Mouse (Mus musculus) layer of hippocampus, postnatal 10 days (tissue): ENCODE measurements around the gene Olfm3. TPM values are rescaled to one million over a fixed set of nuclear protein-coding genes. Genes with fewer than 3 reads are reported as not detected.

Source experiments
- DNase-seq, 2 experiments: peaks; one replicate each; pipeline ENCODE4 v3.0.0; 2021; ENCODE audit warnings: low spot score in 2 of 2
- long read RNA-seq: library from polyadenylated mRNA; stranded (forward); transcript quantifications from one replicate; pipeline ENCODE4 v2.0.0, GENCODE M21; 2023
- total RNA-seq, 2 experiments: library from RNA; stranded (reverse); gene quantifications; 2 replicates each; pipeline ENCODE4 v1.2.3; 2021

Gene Olfm3
- total RNA-seq, result 10 to 100 TPM; 24.0 to 30.8 TPM
- long read RNA-seq, full-length matches to known transcripts, result 5 of 6 reads
- long read RNA-seq, partial matches to known transcripts, result 1 of 6 reads
- long read RNA-seq, other reads (novel, unspliced or antisense), result 0 of 6 reads

DNA sequence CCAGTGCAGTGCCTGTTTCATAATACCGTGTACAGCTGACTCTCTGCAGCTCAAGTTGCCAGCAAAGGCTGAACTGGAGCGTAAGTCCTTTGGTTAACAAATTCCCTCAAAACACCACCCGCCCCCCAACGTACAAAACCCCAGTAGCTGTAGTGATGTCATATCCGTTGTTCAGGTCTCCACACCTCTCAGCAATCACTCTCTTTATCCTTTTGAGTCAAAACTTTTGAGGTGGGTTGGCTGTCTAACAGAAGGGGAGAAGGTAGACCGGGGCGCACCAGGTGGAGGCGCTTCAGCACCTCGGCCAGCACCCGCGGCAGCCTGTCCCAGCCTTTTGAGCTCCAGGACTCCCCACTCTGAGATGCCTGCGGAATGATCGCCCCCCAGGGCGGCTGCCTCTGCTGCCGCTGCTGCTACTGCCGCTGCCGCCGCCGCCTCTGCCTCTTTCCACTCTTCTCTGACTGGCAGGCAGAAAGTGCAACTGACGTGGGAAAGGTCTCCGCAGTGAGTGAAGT is at the start of gene Olfm3:
Gene Olfm3, plus strand, starts transcription at position 155 of the 515 bp plus-strand sequence.
- peak; percentile 33 to 67 for DNase-seq

DNA sequence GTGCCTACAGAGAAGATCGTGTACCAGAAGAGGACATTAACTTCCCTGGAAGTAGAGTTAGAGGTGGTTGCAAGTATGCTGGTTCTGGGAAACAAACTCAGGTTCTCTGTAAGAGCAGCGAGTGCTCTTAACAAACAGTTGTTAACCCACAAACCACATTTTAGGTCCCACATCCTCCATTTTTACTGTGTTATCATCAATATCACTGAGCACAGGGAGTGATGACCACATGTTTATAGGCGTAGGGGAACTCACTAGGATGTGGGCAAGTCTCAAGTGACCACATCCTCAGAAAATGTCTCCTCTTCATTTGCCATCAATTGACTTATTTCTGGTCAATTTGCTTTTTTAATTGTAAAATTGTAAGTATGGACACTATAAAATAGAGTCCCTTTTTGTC is 14.1 kb upstream of the Olfm3 start:
- no peak for DNase-seq

DNA sequence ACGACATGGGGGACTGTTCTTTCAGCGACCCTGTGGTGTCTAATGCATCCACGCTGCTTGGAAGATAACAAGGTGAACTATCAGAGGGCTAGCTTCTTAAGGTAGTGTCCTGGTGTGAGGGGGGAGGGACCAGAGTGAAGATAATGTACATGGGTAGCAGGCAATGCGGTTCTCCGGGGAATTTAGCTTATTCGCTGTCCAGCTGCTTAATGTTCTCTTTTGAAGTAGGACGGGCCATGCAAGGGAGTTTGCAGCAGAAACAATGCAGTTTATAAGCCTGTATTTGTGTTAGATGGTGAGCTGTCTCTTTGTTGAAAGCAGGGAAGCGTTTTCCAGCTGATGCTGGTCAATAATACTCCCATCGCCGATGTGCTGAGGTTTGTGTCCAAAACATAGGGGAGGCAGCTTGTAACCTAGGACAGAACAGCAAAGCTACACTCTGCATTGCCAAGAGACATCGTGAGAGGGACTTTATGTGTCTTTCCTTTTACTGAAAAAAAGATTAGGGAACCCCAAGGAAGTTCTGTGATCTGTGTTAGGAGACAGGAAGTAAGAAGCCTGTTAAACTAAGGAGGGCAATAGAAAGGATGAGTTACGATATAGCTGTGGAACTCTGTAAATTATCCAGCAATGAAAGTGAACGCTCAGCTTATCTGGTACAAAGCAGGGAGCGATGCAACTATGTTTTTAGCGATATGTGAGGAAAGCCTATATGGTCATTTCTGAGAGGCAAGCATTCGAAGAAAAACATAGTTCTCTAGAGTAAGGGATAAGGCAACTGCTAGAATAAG is 950 bp downstream of the Olfm3 start:
- DNase-seq, result peak; percentile 7 to 12

DNA sequence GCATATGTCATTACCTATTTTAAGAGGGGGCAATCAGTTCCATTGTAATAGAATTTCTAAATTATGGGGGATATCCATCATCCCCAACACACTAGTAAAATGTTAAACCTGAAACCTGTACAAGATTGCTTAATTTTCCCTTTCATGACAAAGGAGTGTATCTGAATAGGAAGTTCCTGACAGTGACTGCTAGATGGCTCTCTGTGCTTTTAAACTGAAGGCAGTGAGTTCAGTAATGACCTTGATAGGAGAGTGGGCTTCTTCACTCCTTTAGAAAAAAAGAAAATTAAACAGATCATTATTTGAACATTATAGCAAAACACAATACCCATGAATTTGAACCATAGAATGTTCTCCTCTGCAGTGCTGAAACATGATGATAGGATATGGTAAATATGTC is 3.7 kb downstream of the Olfm3 start:
- DNase-seq, result no peak

DNA sequence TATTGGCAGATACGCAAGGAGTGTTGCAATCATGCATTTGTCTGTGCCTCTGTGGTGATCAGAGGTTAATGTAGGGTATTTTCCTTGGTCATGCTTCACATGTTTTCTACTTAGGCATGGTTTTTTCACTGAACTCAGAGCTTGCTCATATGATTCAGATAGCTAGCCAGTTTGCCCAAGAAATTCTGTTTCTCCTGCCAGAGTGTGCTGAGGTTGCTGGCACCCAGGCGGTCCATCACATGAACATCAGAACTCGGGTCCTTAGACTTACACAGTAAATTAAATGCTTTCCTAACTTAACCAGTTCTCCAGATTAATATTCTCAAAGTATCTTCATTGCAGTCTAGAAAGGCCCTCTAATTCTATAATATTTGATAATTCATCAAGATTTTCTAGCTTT is 5.0 kb downstream of the Olfm3 start:
- DNase-seq, result no peak

DNA sequence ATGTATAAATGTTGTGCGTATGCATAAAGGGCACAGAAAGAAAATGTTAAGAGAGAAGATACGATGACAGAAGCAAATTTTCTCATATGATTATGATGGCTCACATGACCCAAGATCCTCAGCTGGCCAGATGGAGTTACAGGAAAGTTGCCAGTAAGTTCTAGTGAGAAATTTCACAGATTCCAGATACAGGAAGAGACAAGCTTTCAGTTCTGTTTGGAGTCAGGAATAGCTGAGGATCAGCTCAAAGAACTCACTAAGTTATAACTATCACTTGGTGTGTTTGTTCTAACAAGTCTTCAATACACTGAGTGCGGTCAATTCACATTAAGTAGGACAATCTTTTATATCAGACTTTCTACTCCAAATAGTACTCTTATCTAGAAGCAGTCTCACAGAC is 16.2 kb downstream of the Olfm3 start:
- DNase-seq, result no peak

DNA sequence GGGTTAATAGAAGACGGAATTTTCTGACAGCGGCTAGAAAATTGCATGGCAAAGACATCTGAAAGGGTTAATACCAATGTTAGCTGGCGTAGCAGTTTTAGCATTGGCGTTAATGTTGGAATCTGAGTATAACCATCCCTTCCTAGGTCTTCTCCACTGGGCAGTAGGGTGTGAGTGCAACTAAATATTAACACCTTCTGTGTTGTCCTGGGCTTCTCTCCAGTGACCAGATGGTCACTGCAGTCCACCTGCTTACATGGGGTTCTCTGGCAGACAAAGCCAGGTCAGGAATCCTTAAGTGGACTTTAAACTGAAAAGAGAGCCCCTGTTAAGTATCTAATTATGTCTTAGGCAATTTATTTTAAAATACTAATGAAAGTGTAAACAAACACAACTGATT is 25.7 kb downstream of the Olfm3 start:
- no peak for DNase-seq

DNA sequence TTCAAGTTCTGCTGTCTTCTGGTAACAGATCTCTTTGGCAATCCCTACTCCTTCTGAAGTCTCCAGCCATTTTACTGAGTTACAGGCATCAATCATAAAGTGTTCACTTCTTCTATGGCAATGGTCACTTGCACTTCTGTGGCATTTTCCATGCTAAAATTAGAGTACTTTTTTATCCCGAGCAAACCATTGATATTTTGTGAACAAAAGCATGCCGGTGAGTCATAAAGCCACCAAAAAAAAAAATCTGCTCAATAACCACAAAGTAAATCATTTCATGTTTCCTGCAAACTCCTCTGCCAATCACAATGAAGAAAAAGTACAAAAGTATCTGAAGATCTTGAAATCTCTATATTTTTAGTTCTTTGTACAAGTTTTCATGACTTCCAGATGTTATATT is 26.5 kb downstream of the Olfm3 start:
- DNase-seq, result no peak

DNA sequence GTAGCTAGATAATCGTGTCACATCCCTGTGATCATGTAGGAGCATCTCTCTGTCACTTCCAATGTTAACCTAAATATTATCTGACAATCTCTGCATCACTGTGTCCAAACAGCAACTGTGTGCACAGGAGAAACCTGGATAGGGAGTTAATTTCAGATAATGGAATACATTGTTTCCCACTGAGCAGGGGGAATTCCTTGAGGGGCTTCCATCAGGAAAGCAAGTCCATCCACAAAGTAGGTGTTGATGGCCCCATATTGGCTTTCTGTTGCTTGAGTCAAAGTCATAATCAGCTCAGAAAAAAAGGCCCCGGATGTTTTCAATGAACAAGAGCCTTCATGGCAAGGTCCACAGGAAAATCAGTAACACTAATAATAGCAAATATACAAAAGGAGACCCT is 26.9 kb downstream of the Olfm3 start:
- DNase-seq, result no peak

DNA sequence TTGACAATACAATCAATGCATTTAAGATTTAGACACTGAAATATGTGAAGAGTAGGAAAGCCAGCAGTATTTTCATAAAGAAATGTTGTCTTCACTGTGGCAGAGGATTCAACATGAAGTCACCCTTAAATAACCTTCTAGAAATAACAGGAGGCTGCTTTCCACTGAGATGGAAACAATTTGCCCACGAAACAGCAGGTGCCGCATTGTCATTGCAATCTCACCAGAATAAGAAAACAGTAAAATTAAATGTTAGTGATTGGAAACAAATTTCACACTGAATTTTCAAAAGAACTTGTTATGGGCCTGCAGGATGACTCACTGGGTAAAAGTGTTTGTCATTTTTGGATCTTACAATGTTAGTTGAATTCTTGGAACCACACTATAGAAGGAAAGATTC is 29.0 kb downstream of the Olfm3 start:
- no peak for DNase-seq

DNA sequence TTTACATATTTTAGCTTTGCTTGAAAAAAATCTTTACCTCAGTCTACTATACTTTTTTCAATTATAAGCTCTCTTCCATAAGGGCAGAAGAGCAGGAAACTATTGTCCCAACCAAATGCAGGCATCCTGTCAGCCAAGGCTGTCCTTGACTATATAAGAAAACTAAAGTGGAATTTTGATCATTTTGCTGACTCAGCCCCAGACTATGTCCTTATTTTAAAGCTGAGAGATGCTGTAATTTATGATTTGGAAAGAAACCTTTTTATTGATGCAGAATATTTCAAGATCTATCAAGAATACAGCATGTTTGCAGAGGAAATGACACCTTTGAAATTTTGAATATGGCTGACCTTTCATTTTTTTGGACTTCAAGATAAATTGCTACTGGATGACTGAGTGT is 51.0 kb downstream of the Olfm3 start:
- no peak for DNase-seq

DNA sequence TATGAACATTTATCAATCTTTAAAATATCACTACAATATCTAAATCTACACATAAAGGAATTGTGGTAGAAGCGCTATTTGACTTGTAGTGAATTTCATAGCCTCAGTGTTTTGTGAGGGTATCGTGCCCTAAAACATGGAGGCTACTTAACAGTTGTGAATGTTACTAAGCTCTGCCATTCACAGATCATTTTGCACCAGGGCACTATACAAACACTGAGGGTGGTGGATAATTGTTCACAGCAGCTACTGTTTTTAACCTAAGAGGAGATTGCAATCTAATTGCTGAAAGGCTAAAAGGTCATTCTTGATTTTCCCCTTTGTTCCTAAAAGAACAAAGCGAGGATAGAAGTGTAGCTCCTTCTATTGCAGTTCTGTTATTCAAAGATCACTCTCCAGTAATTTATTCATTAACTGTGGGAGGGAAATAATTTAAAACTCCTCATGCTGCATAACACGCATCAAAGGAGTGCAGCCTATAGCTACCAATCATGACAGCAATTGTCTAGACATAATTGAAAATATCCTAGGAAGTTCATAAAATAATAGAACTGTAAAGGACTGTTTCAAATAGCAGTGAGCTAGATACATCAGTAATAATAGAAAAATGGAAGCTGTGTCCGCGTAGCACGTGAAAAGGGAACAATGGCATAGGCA is 55.6 kb downstream of the Olfm3 start:
- DNase-seq, result no peak

DNA sequence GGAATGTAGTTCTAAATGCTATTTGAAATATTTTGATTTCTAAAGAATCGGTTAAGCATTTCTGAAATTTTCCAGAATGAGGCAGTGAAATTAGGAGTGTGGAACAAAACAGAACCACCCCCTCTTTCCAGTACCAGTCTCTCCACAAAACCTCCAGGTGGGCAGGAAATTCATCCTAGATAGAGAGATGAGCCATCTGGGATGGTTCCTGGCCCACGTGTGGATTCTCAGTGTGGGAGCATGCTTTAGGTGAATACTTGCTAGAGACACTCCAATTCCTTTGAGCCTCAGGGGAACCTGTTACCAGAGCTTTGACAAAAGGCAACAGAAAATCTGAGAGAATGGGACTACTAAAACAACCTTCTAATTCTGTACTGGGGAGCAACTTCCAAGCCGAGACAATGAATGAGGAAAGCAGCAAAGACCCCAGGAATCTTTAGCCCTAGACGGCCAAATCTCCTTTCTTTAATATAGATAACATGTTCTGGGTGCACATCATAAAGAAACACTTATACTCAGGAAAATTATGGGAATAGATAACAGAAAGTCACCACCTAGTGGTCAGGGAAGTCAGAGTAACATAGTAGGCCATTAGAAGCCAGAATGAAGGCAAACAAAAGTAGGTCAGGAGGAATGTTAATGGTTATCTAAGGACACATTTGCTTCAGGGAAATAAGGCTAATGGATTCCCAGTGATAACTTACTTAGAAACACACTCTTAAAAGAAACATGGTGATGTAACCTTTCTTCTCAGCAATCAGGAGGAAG is 58.6 kb downstream of the Olfm3 start:
- DNase-seq, result no peak

DNA sequence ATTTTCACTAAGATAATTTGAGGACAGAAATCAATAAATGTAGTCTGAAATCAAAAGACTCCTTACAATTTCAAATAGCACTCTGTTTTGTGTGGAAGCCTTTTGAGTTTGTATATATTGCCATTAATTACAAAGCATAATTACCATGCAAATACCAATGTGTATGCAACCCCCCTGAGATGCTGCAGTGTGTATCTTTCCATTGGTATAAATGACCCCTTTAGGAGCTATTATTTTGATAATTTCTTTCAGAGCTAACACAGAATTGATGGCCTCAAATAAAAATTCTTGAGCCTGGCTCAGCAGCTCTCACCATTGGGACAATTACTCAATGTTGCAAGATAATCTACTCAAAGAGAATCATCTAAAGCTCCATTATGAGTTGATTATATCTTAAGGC is 67.3 kb downstream of the Olfm3 start:
- DNase-seq, result no peak

DNA sequence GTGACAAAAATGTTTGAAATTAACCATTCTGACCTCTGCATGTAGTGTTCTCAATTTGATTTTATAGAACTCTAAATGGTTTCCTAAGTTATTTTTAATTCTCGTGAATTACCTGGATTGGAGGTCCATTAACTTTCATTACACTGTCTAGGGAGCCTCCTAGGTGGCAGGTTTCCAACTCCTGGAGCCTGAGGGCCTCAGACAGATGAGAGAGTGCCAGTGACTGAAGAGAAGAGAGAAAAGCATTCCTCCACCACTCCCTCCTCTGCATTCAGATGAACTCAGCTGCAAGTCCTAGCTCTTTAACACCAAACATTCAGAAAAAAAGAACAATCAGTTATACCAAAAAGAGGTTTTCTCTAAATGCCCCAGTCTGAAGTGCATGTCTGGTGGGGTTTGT is 68.6 kb downstream of the Olfm3 start:
- no peak for DNase-seq

DNA sequence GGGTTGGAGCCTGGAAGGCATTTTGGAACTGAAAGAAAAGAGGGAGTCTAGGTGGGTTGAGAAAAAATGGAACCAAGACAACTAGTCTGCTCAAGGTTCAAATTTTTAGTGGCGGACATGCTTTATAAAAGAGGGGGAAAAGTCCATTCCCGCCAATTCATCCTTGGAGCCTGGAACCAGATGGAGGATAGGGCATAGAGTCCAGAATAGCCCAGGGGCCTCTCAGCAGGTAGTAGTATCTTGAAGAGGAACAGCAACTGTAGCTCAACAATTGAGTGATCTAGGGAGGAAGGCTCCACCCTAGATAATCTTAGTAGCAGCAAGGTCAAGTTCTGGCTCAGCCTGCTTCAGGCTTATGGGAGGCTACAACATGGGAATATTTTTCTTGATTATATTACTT is 87.0 kb downstream of the Olfm3 start:
- no peak for DNase-seq

DNA sequence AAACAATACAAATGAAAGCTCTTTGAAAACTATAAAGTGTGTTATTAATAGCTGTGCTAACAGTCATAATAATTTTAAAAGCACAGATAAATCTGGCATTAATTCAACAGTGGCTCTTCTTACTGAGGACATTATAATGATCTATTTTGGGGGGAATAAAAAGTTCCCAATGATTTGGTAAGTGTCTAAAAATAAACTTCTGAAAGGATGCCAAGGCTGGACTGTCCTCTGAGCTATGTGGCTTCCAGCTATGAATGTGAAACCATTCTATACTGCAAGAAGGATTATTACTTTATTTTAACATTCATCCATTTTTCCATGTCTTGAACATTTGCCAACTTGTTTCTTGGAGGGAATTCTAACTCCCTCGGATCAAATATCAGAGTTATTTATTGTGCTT is 92.1 kb downstream of the Olfm3 start:
- no peak for DNase-seq

DNA sequence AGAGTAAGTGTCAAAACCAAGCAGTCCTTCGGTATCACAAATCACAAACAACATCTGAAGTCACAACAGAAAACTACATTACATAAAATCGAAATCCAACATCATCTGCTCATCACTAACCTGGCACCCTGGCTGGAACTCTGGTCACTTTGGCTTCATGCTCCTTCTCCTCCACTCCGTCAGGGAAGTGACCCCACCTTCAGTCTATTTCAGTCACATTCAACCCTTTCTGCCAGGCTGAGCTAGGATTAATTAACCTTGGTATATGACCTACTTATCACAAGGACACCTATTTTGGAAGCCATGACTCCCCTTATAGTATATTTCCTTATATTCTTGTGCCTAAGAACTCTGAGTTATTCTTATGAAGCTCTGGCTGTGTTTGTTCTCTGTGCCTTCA is 123.7 kb downstream of the Olfm3 start:
- no peak for DNase-seq

DNA sequence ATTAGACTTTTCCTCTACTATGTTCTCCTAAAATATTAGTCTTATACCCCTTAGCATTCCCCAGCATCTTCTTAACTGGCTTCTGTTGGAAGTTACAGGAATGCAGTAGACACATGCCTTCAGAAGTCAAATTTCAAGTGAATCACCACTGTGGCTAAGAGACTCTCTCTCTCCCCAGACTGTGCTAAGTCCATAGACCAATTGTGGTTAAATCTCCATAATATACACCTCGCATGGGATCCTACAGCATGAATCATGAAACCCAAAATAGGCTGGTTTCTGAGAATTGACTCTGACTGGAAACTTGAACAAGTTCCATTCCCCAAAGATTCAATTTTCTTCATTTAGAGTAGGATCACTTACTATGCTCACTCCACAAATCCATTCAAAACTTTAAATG is 124.2 kb downstream of the Olfm3 start:
- DNase-seq, result no peak

DNA sequence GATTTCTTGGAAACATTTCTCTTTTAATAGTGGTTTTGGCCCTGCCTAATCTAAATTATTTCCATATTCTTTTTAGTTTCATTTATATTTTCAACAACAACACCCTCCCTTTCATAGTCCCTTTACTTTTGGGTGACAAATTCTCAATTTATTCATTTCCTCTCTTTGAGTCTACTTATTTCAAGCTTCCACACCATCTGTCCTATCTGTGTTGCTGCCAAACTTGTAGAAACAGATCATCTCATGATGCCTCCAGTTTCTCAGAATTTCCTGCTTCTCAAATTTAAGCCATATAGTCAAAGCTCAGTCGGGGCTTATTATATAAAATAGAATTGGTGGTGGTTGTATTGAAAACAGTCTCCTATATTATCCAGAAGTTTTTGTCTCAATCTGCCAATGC is 124.7 kb downstream of the Olfm3 start:
- DNase-seq, result no peak

DNA sequence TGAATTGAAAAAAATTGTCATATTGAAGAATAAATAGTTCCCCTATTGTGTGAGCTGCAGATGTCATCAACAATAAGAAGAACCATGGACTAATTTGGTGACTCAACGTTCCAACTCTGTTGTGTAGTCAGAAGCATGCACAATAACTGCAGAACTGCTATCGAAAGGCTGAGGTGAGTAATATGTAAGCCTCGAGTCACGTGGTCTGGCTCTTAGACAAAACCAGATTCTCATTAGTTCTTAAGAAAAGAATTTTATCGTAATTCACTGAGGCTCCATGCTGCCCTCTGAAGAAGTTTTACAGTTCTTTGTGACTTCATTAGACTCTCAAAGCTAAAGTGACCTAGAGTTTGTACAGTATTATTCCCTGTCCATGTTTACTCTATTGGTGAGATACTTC is 145.2 kb downstream of the Olfm3 start:
- DNase-seq, result no peak

DNA sequence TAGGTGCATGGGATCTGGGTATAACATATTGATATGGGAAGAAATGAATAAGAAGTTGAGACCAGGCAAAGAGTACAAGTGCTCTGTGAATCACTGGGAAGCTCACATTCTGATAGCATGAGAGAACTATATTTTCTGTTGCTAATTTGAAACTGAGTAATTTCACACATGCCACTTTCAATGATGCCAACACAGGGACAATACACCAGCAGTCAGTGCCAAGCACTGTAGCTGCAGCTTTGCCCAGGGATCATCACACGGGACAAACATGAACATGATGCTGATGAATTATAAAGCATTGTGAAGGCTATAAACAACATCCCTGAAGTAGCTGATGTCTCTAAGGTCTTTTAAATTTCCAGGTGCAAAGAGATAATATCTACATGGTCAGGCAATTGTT is 161.0 kb downstream of the Olfm3 start:
- DNase-seq, result no peak
